Mouse (Mus musculus): ENCODE measurements around the gene Crocc2. TPM values are rescaled to one million over a fixed set of nuclear protein-coding genes. Genes with fewer than 3 reads are reported as not detected.

Gene Crocc2
- total RNA-seq, 1 experiment, result 3.1 TPM

GRCm38 (mm10) chr1:93229221-93229620 lies 60.7 kb downstream of the Crocc2 start:
- no peak overlapping the region for H3K9ac ChIP-seq (ENCODE audit: insufficient read depth, low read depth, low read length, poor library complexity, severe bottlenecking)

GRCm38 (mm10) chr1:93229626-93230025 lies 61.1 kb downstream of the Crocc2 start:
- in situ Hi-C loops (cut with MboI; ENCODE audit: low sequenced_read_pairs in 2 of 2, unreplicated experiment in 2 of 2), result no loop called here
- H3K4me1 ChIP-seq (ENCODE audit: control insufficient read depth in 2 of 2, insufficient read depth in 2 of 2, low read length in 2 of 2, poor library complexity in 1 of 2), result peaks cover 2 to 18% of the 10 kb centered on the region in 2 experiments; a peak in 2 of 4 replicates
- H3K27ac ChIP-seq (ENCODE audit: insufficient read depth, low read depth, low read length, poor library complexity, severe bottlenecking), result no peak overlapping the region

More at GRCm38 (mm10) chr1:93229221-93229620, 60.7 kb downstream of the Crocc2 start:
- no peak overlapping the region for H3K27ac ChIP-seq (ENCODE audit: insufficient read depth, low read depth, low read length, poor library complexity, severe bottlenecking)
- peaks cover 2 to 22% of the 10 kb centered on the region in 2 experiments; a peak in 2 of 4 replicates for H3K4me1 ChIP-seq (ENCODE audit: control insufficient read depth in 2 of 2, insufficient read depth in 2 of 2, low read length in 2 of 2, poor library complexity in 1 of 2)
- in situ Hi-C loops (cut with MboI; ENCODE audit: low sequenced_read_pairs in 2 of 2, unreplicated experiment in 2 of 2), result no loop called here
- H3K9me3 ChIP-seq (ENCODE audit: control insufficient read depth, insufficient read depth, low read depth, low read length), result no peaks in the 10 kb centered on the region
- no peak for TF ChIP-seq MAFK (IDR thresholded peaks at IDR 0.05; ENCODE audit: insufficient read depth, low read depth, low read length)
- TF ChIP-seq CHD2 (IDR thresholded peaks at IDR 0.05; ENCODE audit: low read depth, low read length), result no peak
- no peak for TF ChIP-seq HCFC1 (IDR thresholded peaks at IDR 0.05; ENCODE audit: borderline replicate concordance, insufficient read depth, low read length)
- no peak for TF ChIP-seq ZC3H11A (IDR thresholded peaks at IDR 0.05; ENCODE audit: borderline replicate concordance, low read depth, low read length)
- TF ChIP-seq ZNF384 (IDR thresholded peaks at IDR 0.05; ENCODE audit: low read depth, low read length), result no peak
- H3K36me3 ChIP-seq (ENCODE audit: control insufficient read depth, insufficient read depth, low read length, poor library complexity, severe bottlenecking), result no peaks in the 10 kb centered on the region
- DNase-seq (ENCODE audit: low read depth, low spot score), result no peak
- no peak overlapping the region for H3K4me3 ChIP-seq (ENCODE audit: insufficient read depth in 1 of 2, low read depth in 1 of 2, low read length in 2 of 2, poor library complexity in 1 of 2, severe bottlenecking in 1 of 2)

GRCm38 (mm10) chr1:93235576-93236544 lies 67.3 kb downstream of the Crocc2 start, which contains the start of gene Sned1:
Gene Sned1 (plus strand): TSS chr1:93235841.
- Histone ChIP-seq H3K9me3 (ENCODE audit: control insufficient read depth, insufficient read depth, low read depth, low read length) (no peaks in the 10 kb centered on the region), H3K27ac (ENCODE audit: insufficient read depth, low read depth, low read length, poor library complexity, severe bottlenecking) (no peak within 1 kb of the TSS), H3K9ac (ENCODE audit: insufficient read depth, low read depth, low read length, poor library complexity, severe bottlenecking) (peak within 1 kb of the TSS; percentile 66), H3K4me1 (ENCODE audit: control insufficient read depth in 2 of 2, insufficient read depth in 2 of 2, low read length in 2 of 2, poor library complexity in 1 of 2) (peaks cover 2 to 16% of the 10 kb centered on the region in 2 experiments; a peak in 3 of 4 replicates), H3K36me3 (ENCODE audit: control insufficient read depth, insufficient read depth, low read length, poor library complexity, severe bottlenecking) (peaks cover 3% of the 10 kb centered on the region; the same call in 1 of the 2 replicates), H3K4me3 (ENCODE audit: insufficient read depth in 1 of 2, low read depth in 1 of 2, low read length in 2 of 2, poor library complexity in 1 of 2, severe bottlenecking in 1 of 2) (peak within 1 kb of the TSS; percentile 70 to 77)
- peak; percentile 73 for DNase-seq (ENCODE audit: low read depth, low spot score)
- in situ Hi-C loops (cut with MboI; ENCODE audit: low sequenced_read_pairs in 2 of 2, unreplicated experiment in 2 of 2), result no loop called here
- TF ChIP-seq MAFK (IDR thresholded peaks at IDR 0.05; ENCODE audit: insufficient read depth, low read depth, low read length), result no peak
- TF ChIP-seq ZC3H11A (IDR thresholded peaks at IDR 0.05; ENCODE audit: borderline replicate concordance, low read depth, low read length), result no peak
- TF ChIP-seq ZNF384 (IDR thresholded peaks at IDR 0.05; ENCODE audit: low read depth, low read length), result no peak
- no peak for TF ChIP-seq HCFC1 (IDR thresholded peaks at IDR 0.05; ENCODE audit: borderline replicate concordance, insufficient read depth, low read length)
- TF ChIP-seq CHD2 (IDR thresholded peaks at IDR 0.05; ENCODE audit: low read depth, low read length), result no peak

More at GRCm38 (mm10) chr1:93229626-93230025, 61.1 kb downstream of the Crocc2 start:
- TF ChIP-seq ZNF384 (IDR thresholded peaks at IDR 0.05; ENCODE audit: low read depth, low read length) (no peak), ZC3H11A (IDR thresholded peaks at IDR 0.05; ENCODE audit: borderline replicate concordance, low read depth, low read length) (no peak), MAFK (IDR thresholded peaks at IDR 0.05; ENCODE audit: insufficient read depth, low read depth, low read length) (no peak), CHD2 (IDR thresholded peaks at IDR 0.05; ENCODE audit: low read depth, low read length) (no peak), HCFC1 (IDR thresholded peaks at IDR 0.05; ENCODE audit: borderline replicate concordance, insufficient read depth, low read length) (no peak)
- H3K9ac ChIP-seq (ENCODE audit: insufficient read depth, low read depth, low read length, poor library complexity, severe bottlenecking), result no peak overlapping the region
- DNase-seq (ENCODE audit: low read depth, low spot score), result no peak
- no peaks in the 10 kb centered on the region for H3K9me3 ChIP-seq (ENCODE audit: control insufficient read depth, insufficient read depth, low read depth, low read length)
- H3K4me3 ChIP-seq (ENCODE audit: insufficient read depth in 1 of 2, low read depth in 1 of 2, low read length in 2 of 2, poor library complexity in 1 of 2, severe bottlenecking in 1 of 2), result no peak overlapping the region
- H3K36me3 ChIP-seq (ENCODE audit: control insufficient read depth, insufficient read depth, low read length, poor library complexity, severe bottlenecking), result no peaks in the 10 kb centered on the region

GRCm38 (mm10) chr1:93236545-93236924 lies 68.0 kb downstream of the Crocc2 start:
- Histone ChIP-seq H3K4me3 (ENCODE audit: insufficient read depth in 1 of 2, low read depth in 1 of 2, low read length in 2 of 2, poor library complexity in 1 of 2, severe bottlenecking in 1 of 2) (peak overlapping the region; percentile 70 to 77), H3K4me1 (ENCODE audit: control insufficient read depth in 2 of 2, insufficient read depth in 2 of 2, low read length in 2 of 2, poor library complexity in 1 of 2) (peaks cover 2 to 16% of the 10 kb centered on the region in 2 experiments; a peak in 3 of 4 replicates), H3K9ac (ENCODE audit: insufficient read depth, low read depth, low read length, poor library complexity, severe bottlenecking) (peak overlapping the region; percentile 66), H3K9me3 (ENCODE audit: control insufficient read depth, insufficient read depth, low read depth, low read length) (no peaks in the 10 kb centered on the region), H3K27ac (ENCODE audit: insufficient read depth, low read depth, low read length, poor library complexity, severe bottlenecking) (no peak overlapping the region), H3K36me3 (ENCODE audit: control insufficient read depth, insufficient read depth, low read length, poor library complexity, severe bottlenecking) (peaks cover 3% of the 10 kb centered on the region; the same call in 1 of the 2 replicates)
- in situ Hi-C loops (cut with MboI; ENCODE audit: low sequenced_read_pairs in 2 of 2, unreplicated experiment in 2 of 2), result no loop called here
- no peak for TF ChIP-seq HCFC1 (IDR thresholded peaks at IDR 0.05; ENCODE audit: borderline replicate concordance, insufficient read depth, low read length)
- no peak for TF ChIP-seq ZNF384 (IDR thresholded peaks at IDR 0.05; ENCODE audit: low read depth, low read length)
- TF ChIP-seq CHD2 (IDR thresholded peaks at IDR 0.05; ENCODE audit: low read depth, low read length), result no peak
- TF ChIP-seq MAFK (IDR thresholded peaks at IDR 0.05; ENCODE audit: insufficient read depth, low read depth, low read length), result no peak
- TF ChIP-seq ZC3H11A (IDR thresholded peaks at IDR 0.05; ENCODE audit: borderline replicate concordance, low read depth, low read length), result no peak
- DNase-seq (ENCODE audit: low read depth, low spot score), result no peak
